Mouse (Mus musculus): ENCODE measurements around the gene Cdc42se2. TPM values are rescaled to one million over a fixed set of nuclear protein-coding genes. Genes with fewer than 3 reads are reported as not detected.
A peak's percentile ranks its signal among the peaks of the same experiment; 100 is the strongest.

Cdc42se2 gene
- 137 and 150 TPM in 2 replicates for total RNA-seq (2014; rRNA removed)
- polyA plus RNA-seq (2015; fragmentation: Nextera tagmentation; extraction: Ambion mirVana): 121 and 137 TPM in 2 replicates

DNA sequence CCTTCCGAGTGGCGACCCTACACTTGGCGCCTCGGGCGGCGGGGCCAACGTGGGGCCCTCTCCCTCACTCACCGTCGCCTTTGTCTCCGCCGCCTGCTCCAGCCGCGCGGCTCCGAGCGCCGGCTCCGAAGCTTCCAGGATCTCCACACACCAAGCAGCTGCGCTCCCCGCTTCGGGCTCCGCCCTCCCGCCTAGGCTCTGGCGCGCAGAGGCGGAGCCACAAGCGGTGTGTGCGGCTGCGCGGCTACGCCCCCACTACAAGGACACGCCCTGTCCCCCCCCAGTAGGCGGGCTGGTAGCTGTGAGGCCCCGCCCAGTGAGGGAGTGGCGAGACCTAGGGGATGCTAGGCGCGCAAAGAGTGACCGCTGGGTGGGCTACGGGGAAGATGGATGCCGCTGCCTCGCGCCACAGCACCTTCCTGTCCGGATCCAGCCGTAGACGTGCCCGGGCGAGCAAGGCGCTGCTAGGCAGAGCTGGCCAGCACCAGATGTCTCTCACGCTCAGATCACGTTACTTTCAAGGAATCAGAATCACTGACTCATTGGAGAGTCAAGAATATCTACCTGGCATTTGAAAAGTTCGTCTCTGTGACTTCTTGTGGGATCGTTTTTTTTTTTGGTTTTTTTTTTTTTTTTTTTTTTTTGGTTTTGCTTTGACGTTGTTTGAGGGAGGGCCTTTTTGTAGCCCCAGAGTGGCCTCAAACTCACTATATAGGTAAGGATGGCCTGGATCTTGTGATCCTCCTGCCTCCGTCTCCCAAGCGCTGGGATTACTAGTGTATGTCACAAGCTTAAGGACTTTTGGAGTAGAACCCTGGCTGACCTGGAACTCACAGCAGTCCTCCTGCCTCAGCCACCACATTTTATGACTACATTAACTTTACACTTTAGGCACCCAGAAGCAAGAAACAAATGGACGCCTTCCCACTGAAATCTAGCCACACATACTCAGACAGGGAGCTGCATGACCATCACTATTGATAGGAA lies at the start of gene Cdc42se2:
Gene Cdc42se2 (minus strand): TSS at position 188 of the 987 bp plus-strand sequence.
- peak within 1 kb of the TSS; percentile 54 for H3K4me2 ChIP-seq (ENCODE audit: low read depth)
- H3K36me3 ChIP-seq (ENCODE audit: insufficient read depth): no peaks in the 10 kb centered on the region
- H3K9me3 ChIP-seq (ENCODE audit: low read length): no peaks in the 10 kb centered on the region
- whole genome bisulfite sequencing: 5% methylated on average over 56 of the region's 56 CpGs
- ATAC-seq: peak; percentile 99
- peak within 1 kb of the TSS; percentile 99 for H3K9ac ChIP-seq
- H3K4me1 ChIP-seq (ENCODE audit: insufficient read depth): peaks cover 13% of the 10 kb centered on the region; the same call in 1 of the 2 replicates
- H3K27me3 ChIP-seq (ENCODE audit: insufficient read depth, low read length): no peaks in the 10 kb centered on the region
- TF ChIP-seq CTCF (IDR thresholded peaks at IDR 0.05; ENCODE audit: low read depth): peak; percentile 53
- peak; percentile 98 for DNase-seq
- H3K27ac ChIP-seq (ENCODE audit: low read depth, low read length): peak within 1 kb of the TSS; percentile 99
- peak within 1 kb of the TSS; percentile 84 for H3K4me3 ChIP-seq (ENCODE audit: low read depth, low read length)

DNA sequence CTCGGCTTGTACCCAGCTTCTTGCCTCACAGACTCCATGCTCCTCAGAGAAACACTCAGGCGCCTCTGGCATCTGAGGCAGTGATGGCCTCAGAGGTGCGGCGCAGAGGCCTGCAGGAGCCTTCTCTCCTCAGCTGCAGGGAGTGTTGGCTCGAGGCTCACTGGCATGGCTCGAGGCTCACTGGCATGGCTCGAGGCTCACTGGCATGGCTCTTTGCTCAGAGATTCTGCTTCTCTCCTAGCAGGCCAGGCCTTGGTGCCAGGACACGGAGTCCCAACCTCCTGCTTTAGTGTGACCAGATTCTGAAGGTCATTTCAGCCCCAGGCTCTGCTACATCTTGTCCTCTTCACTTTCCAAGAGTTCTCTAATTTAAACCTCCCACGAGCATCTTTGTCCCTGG lies 48.6 kb upstream of the Cdc42se2 start:
- no peak for DNase-seq

DNA sequence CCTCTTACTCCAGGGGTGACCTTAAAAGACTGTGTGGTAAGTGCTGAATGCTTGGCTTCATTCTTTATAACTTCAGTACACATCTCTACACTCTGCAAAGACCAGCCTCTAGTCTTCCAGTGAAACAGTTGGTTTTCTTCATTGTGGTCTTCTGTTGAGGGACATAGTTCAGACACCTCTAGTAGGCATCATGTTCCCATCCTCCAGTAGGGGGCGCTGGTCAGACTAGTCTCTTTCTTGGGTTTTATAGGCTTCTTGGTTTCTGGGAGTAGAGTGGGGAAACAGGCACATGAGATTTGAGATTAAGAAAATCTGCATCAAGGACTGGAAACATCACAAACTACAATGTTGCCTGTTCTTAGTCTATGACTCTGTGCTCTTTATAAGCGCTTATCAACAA lies 47.1 kb upstream of the Cdc42se2 start:
- Histone ChIP-seq H3K27ac (ENCODE audit: low read depth, low read length) (no peak overlapping the region), H3K9me3 (ENCODE audit: low read length) (no peaks in the 10 kb centered on the region), H3K9ac (no peak overlapping the region), H3K4me2 (ENCODE audit: low read depth) (no peak overlapping the region), H3K4me1 (ENCODE audit: insufficient read depth) (no peaks in the 10 kb centered on the region), H3K27me3 (ENCODE audit: insufficient read depth, low read length) (no peaks in the 10 kb centered on the region), H3K36me3 (ENCODE audit: insufficient read depth) (no peaks in the 10 kb centered on the region), H3K4me3 (ENCODE audit: low read depth, low read length) (no peak overlapping the region)
- DNase-seq (no peak), ATAC-seq (no peak)
- TF ChIP-seq CTCF (IDR thresholded peaks at IDR 0.05; ENCODE audit: low read depth): no peak
- 58% methylated on average over 2 of the region's 2 CpGs for WGBS

More for the DNA sequence above, 48.6 kb upstream of the Cdc42se2 start:
- Histone ChIP-seq H3K9me3 (ENCODE audit: low read length) (no peaks in the 10 kb centered on the region), H3K27me3 (ENCODE audit: insufficient read depth, low read length) (no peaks in the 10 kb centered on the region), H3K4me1 (ENCODE audit: insufficient read depth) (no peaks in the 10 kb centered on the region), H3K9ac (no peak overlapping the region), H3K4me2 (ENCODE audit: low read depth) (no peak overlapping the region), H3K4me3 (ENCODE audit: low read depth, low read length) (no peak overlapping the region), H3K27ac (ENCODE audit: low read depth, low read length) (no peak overlapping the region), H3K36me3 (ENCODE audit: insufficient read depth) (no peaks in the 10 kb centered on the region)
- WGBS: 70% methylated on average over 9 of the region's 9 CpGs
- ATAC-seq: no peak
- TF ChIP-seq CTCF (IDR thresholded peaks at IDR 0.05; ENCODE audit: low read depth): no peak

DNA sequence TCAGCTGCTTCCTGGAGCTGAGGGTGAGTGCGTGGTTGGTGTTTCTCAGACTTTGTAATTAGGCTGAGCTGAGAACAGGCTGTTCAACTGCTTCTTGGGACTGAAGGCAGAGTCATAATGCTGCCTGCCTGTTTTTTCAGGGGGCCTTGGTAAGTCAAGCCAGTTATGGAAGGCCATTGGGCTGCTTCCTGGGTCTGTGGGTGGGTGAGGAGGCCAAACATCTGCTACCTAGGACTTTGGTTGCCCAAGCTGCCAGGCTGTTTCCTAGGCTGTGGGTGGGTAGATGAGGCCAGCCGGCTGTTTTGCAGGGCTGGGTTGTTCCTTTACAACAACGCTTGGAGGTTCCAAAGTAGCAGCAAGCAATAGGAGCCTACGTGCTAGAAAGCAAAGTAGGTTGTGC lies 46.4 kb upstream of the Cdc42se2 start:
- no peak for ATAC-seq
- no peaks in the 10 kb centered on the region for H3K9me3 ChIP-seq (ENCODE audit: low read length)
- H3K36me3 ChIP-seq (ENCODE audit: insufficient read depth): no peaks in the 10 kb centered on the region
- H3K4me1 ChIP-seq (ENCODE audit: insufficient read depth): no peaks in the 10 kb centered on the region
- H3K27me3 ChIP-seq (ENCODE audit: insufficient read depth, low read length): no peaks in the 10 kb centered on the region
- H3K27ac ChIP-seq (ENCODE audit: low read depth, low read length): no peak overlapping the region
- no peak overlapping the region for H3K9ac ChIP-seq
- 85% methylated on average over 4 of the region's 4 CpGs for WGBS
- H3K4me3 ChIP-seq (ENCODE audit: low read depth, low read length): no peak overlapping the region
- no peak for TF ChIP-seq CTCF (IDR thresholded peaks at IDR 0.05; ENCODE audit: low read depth)
- no peak overlapping the region for H3K4me2 ChIP-seq (ENCODE audit: low read depth)
- no peak for DNase-seq

DNA sequence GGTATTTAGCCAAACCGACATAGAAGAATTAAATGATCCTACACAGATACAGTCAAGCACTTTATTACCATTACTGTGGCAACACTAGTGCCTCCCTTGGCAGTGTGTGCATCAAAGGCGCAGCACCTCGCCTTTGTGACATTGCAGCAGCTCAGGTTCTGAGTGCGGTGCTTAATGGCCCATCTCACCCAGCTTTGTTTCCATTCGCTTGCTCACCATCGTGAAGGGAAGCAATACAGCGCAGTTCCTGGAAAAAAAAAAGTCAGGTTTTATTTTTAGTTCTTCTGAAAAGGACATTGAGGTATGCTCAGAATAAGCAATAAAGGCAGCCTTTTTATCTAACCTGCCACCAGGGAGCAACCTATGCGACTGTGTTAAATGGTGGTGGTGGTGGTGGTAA lies 39.3 kb upstream of the Cdc42se2 start:
- Histone ChIP-seq H3K4me3 (ENCODE audit: low read depth, low read length) (no peak overlapping the region), H3K4me2 (ENCODE audit: low read depth) (no peak overlapping the region), H3K9me3 (ENCODE audit: low read length) (no peaks in the 10 kb centered on the region), H3K36me3 (ENCODE audit: insufficient read depth) (no peaks in the 10 kb centered on the region), H3K27me3 (ENCODE audit: insufficient read depth, low read length) (no peaks in the 10 kb centered on the region), H3K4me1 (ENCODE audit: insufficient read depth) (no peaks in the 10 kb centered on the region), H3K27ac (ENCODE audit: low read depth, low read length) (no peak overlapping the region), H3K9ac (no peak overlapping the region)
- no peak for DNase-seq
- WGBS: 77% methylated on average over 8 of the region's 8 CpGs
- no peak for TF ChIP-seq CTCF (IDR thresholded peaks at IDR 0.05; ENCODE audit: low read depth)
- no peak for ATAC-seq

DNA sequence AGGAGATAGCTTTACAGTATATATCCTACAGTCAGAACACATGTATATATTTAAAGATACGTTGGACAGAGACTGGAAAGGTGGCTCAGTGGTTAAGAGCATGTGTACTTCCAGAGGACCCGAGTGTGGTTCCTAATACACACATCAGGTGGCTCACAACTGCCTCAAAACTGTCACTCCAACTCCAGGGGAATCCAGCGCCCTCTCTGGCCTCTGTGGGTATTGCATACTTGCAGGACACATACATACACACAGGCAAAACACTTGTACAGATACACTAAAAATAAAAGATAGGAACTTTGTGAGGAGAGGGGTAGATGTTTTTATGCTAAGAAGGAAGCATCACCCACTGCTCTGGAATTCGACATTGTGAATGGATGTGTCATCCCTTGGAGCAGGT lies 38.3 kb upstream of the Cdc42se2 start:
- H3K9me3 ChIP-seq (ENCODE audit: low read length): no peaks in the 10 kb centered on the region
- WGBS: 83% methylated on average over 4 of the region's 4 CpGs
- no peaks in the 10 kb centered on the region for H3K36me3 ChIP-seq (ENCODE audit: insufficient read depth)
- no peak overlapping the region for H3K4me2 ChIP-seq (ENCODE audit: low read depth)
- TF ChIP-seq CTCF (IDR thresholded peaks at IDR 0.05; ENCODE audit: low read depth): 0 out of 2 replicates have a peak, but pooled peaks have one; percentile 12
- ATAC-seq: no peak
- no peak overlapping the region for H3K9ac ChIP-seq
- no peak overlapping the region for H3K4me3 ChIP-seq (ENCODE audit: low read depth, low read length)
- no peaks in the 10 kb centered on the region for H3K4me1 ChIP-seq (ENCODE audit: insufficient read depth)
- H3K27ac ChIP-seq (ENCODE audit: low read depth, low read length): no peak overlapping the region
- no peak for DNase-seq
- no peaks in the 10 kb centered on the region for H3K27me3 ChIP-seq (ENCODE audit: insufficient read depth, low read length)

DNA sequence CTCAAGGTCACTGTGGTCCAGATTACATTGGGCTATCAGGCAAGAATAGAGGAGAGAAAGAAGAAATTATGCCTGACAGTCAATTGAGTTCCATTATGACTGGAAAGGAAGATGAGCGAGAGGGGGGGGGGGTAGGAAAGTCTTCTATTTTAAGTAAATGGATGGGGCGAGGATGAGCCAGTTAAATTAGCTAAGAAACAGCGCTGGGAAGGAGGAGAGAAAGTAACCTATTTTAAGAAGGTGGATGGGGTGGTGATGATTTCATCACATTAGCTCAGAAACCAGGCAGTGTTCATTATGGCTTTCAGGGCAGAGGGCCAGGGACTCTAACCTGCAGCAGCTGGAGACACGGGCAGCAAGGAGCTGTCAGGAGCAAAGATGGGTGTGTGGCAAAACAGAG lies 36.0 kb upstream of the Cdc42se2 start:
- no peak overlapping the region for H3K4me3 ChIP-seq (ENCODE audit: low read depth, low read length)
- H3K27me3 ChIP-seq (ENCODE audit: insufficient read depth, low read length): no peaks in the 10 kb centered on the region
- H3K27ac ChIP-seq (ENCODE audit: low read depth, low read length): 0 out of 2 replicates have a peak overlapping the region, but pooled peaks have one; percentile 29
- no peak for TF ChIP-seq CTCF (IDR thresholded peaks at IDR 0.05; ENCODE audit: low read depth)
- H3K9ac ChIP-seq: no peak overlapping the region
- DNase-seq (no peak), ATAC-seq (peak; percentile 36; the same call in 1 of the 2 replicates)
- 69% methylated on average over 4 of the region's 4 CpGs for WGBS
- H3K4me2 ChIP-seq (ENCODE audit: low read depth): no peak overlapping the region
- H3K9me3 ChIP-seq (ENCODE audit: low read length): no peaks in the 10 kb centered on the region
- H3K4me1 ChIP-seq (ENCODE audit: insufficient read depth): no peaks in the 10 kb centered on the region
- no peaks in the 10 kb centered on the region for H3K36me3 ChIP-seq (ENCODE audit: insufficient read depth)

Measured in forebrain, postnatal 0 days (tissue).